19 mouse cellular contexts compared by ENCODE assay signal in the genomic region with DNA sequence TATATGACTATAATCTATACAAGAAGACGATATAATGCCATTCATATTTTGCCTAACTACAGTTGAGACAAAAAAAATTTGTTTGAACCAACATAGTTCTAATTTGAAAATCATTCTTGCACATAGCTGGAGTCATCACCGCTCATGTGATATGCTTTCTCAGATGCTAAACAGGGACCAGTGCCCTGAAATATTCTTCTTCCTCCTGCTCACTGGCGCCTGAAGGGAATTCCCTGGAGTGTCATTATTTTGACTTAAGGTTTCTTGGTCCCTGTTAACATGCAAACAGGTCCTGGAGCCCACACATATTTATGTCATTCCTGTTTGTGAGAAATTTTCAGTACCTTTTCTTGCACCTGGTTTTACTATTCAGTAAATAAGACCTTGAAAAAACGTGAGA.
DNase-seq lines count a peak whose midpoint lies in the region; ATAC-seq and TF ChIP-seq lines count a peak whose summit lies in the region.
"Had no signal": no experiment of that assay in that cellular context is flagged by ENCODE, and none has a peak within 500 bp of the region (broad histone marks: within the 10 kb centered on the region; RNA-seq: fewer than 3 reads in every experiment).

No protein-coding gene starts in this region.

- H3K27ac ChIP-seq in cerebellum, adult 2 months (ENCODE audit: insufficient read depth, low read length), result no peak overlapping the region
- H3K27ac ChIP-seq: forebrain, embryonic 12.5 days; hindbrain, embryonic 10.5 days; limb, embryonic 13.5 days; liver, embryonic 13.5 days; neural tube, embryonic 12.5 days had no signal

- intact Hi-C loops in left cerebral cortex, postnatal 4 days (cut with DNase I), result no loop called here
- intact Hi-C loops in left cerebral cortex, postnatal 10 days (cut with DNase I), result no loop called here

- H3K27me3 ChIP-seq in cerebellum, adult 2 months (ENCODE audit: control insufficient read depth, insufficient read depth, low read length), result no peaks in the 10 kb centered on the region
- H3K27me3 ChIP-seq: forebrain, embryonic 12.5 days; limb, embryonic 13.5 days; liver, embryonic 13.5 days; neural tube, embryonic 12.5 days had no signal

- DNase-seq in cerebellum, adult 2 months, result peak; percentile 23 to 42
- peak; percentile 4 for DNase-seq in left cerebral cortex, postnatal 4 days
- no peak for DNase-seq in left cerebral cortex, postnatal 10 days (ENCODE audit: extremely low spot score in 1 of 2, low spot score in 2 of 2)
- DNase-seq in brain, embryonic 18.5 days (ENCODE audit: low read depth, low spot score), result peak; percentile 14
- peak; percentile 12 for DNase-seq in mesoderm, embryonic 11.5 days (ENCODE audit: low read depth, low spot score)
- DNase-seq in ovary, postnatal 36 days (ENCODE audit: low spot score), result no peak
- DNase-seq: gastrocnemius, postnatal 25 days; kidney, adult 2 months; kidney, postnatal 25 days; liver, embryonic 13.5 days; lung, embryonic 14.5 days; lung, postnatal 36 days; spleen, adult 18-20 months; thymus, postnatal 36 days had no signal

- WGBS in cerebellum, adult 2 months, result 48% methylated on average over 4 of the region's 4 CpGs

- ATAC-seq in cerebellum, adult (ENCODE audit: insufficient number of reproducible peaks, low FRiP score, low TSS enrichment), result no peak

- no peak for TF ChIP-seq CTCF in cerebellum, adult 2 months (IDR thresholded peaks at IDR 0.05; ENCODE audit: borderline replicate concordance, insufficient read depth, low read depth, low read length)

- H3K4me1 ChIP-seq in cerebellum, adult 2 months (ENCODE audit: control insufficient read depth, insufficient read depth, low read length), result peaks cover 9% of the 10 kb centered on the region; the same call in 1 of the 2 replicates
- H3K4me1 ChIP-seq: forebrain, embryonic 12.5 days; hindbrain, embryonic 10.5 days; limb, embryonic 13.5 days; liver, embryonic 13.5 days; neural tube, embryonic 12.5 days had no signal

- H3K4me3 ChIP-seq in cerebellum, adult 2 months (replicated peaks; ENCODE audit: insufficient read depth, low read depth, low read length), result no peak overlapping the region
- H3K4me3 ChIP-seq: forebrain, embryonic 12.5 days; hindbrain, embryonic 10.5 days; limb, embryonic 13.5 days; liver, embryonic 13.5 days; neural tube, embryonic 12.5 days had no signal

- TF ChIP-seq POLR2A in cerebellum, adult 2 months (IDR thresholded peaks at IDR 0.05; ENCODE audit: borderline replicate concordance, insufficient read depth, low read length), result no peak

Comparison
In these comparisons a context has a peak if more than half of its experiments do, and no peak if none do; other contexts are left out.
1. DNase-seq: peak in cerebellum, adult 2 months (2 of 2), left cerebral cortex, postnatal 4 days (single experiment), brain, embryonic 18.5 days (single experiment) and mesoderm, embryonic 11.5 days (single experiment); none in left cerebral cortex, postnatal 10 days (0 of 2) and ovary, postnatal 36 days (single experiment).